Mouse (Mus musculus) CH12.LX (cell line): ENCODE measurements around the gene Gabpb2. TPM values are rescaled to one million over a fixed set of nuclear protein-coding genes. Genes with fewer than 3 reads are reported as not detected.
A peak's percentile ranks its signal among the peaks of the same experiment; 100 is the strongest.
"Not testable (repeated sequence)": the region's sequence is repeated elsewhere in the genome, so short reads cannot be mapped to it uniquely, and the experiment has no call there.

Source experiments
- DNase-seq: peaks from one replicate; pipeline ENCODE4 v3.0.0-alpha.2; 2013; ENCODE audit errors: extremely low read depth
- H3K27ac ChIP-seq: 2 replicates; pipeline ENCODE4 v1.5.1; 2012; ENCODE audit warnings: low read depth, mild to moderate bottlenecking, control low read depth, moderate library complexity; ENCODE audit not compliant: insufficient read depth
- H3K27me3 ChIP-seq: replicated peaks from 2 replicates; pipeline ENCODE3; 2012; ENCODE audit warnings: inconsistent platforms
- H3K36me3 ChIP-seq, 2 experiments: replicated peaks in 1 of 2; 2 replicates each; pipeline versions ENCODE3 to v1.6.1; 2012; ENCODE audit warnings: inconsistent platforms in 1 of 2, low read length in 1 of 2, mild to moderate bottlenecking in 1 of 2, mixed read lengths in 1 of 2, moderate library complexity in 1 of 2; ENCODE audit not compliant: control insufficient read depth in 1 of 2, insufficient read depth in 1 of 2
- H3K4me1 ChIP-seq, 2 experiments: 2 replicates each; pipeline ENCODE4 v1.6.1; 2012; ENCODE audit warnings: inconsistent platforms in 1 of 2, moderate library complexity in 1 of 2; ENCODE audit not compliant: insufficient read depth in 2 of 2, control insufficient read depth in 1 of 2
- H3K4me2 ChIP-seq: 2 replicates; pipeline ENCODE4 v1.6.1; 2012; ENCODE audit warnings: low read depth, mild to moderate bottlenecking, control low read depth; ENCODE audit not compliant: poor library complexity, insufficient read depth, severe bottlenecking
- H3K4me3 ChIP-seq, 3 experiments: fragments of 150-350 bp in 1 of 3; sonication (generic) in 1 of 3; replicated peaks in 1 of 3; 2 replicates each; pipeline versions ENCODE3 to v1.5.1; 2011 to 2012; ENCODE audit warnings: low read depth in 2 of 3, low read length in 2 of 3, mild to moderate bottlenecking in 2 of 3, moderate library complexity in 2 of 3, control low read depth in 1 of 3, improper control_type of control experiment in 1 of 3, inconsistent platforms in 1 of 3, mixed read lengths in 1 of 3; ENCODE audit not compliant: poor library complexity in 1 of 3
- H3K79me2 ChIP-seq: replicated peaks from 2 replicates; pipeline ENCODE4 v1.6.1; 2012; ENCODE audit warnings: mild to moderate bottlenecking, moderate library complexity; ENCODE audit not compliant: control insufficient read depth, poor library complexity, insufficient read depth, severe bottlenecking; ENCODE audit errors: extremely low read depth
- H3K9ac ChIP-seq: 2 replicates; pipeline ENCODE4 v1.6.1; 2012; ENCODE audit warnings: low read depth, mild to moderate bottlenecking, control low read depth, moderate library complexity; ENCODE audit not compliant: insufficient read depth
- H3K9me3 ChIP-seq: replicated peaks from 2 replicates; pipeline ENCODE3; 2012; ENCODE audit warnings: low read length, inconsistent platforms, mixed read lengths
- CHD1 ChIP-seq: IDR thresholded peaks from 2 replicates; pipeline ENCODE4 v1.6.1; 2012; ENCODE audit warnings: low read depth, low read length, improper control_type of control experiment, inconsistent platforms
- CTCF ChIP-seq, 2 experiments: IDR thresholded peaks in 1 of 2; conservative IDR thresholded peaks in 1 of 2; 2 replicates each; pipeline ENCODE4 v1.5.1; 2011 to 2012; ENCODE audit warnings: low read depth in 2 of 2, low read length in 2 of 2, improper control_type of control experiment in 1 of 2, inconsistent platforms in 1 of 2, mild to moderate bottlenecking in 1 of 2, moderate library complexity in 1 of 2
- JUN ChIP-seq: IDR thresholded peaks from 2 replicates; pipeline ENCODE4 v1.6.1; 2011; ENCODE audit warnings: low read depth, mild to moderate bottlenecking, low read length, improper control_type of control experiment, moderate library complexity; ENCODE audit not compliant: insufficient read depth
- MAFK ChIP-seq: IDR thresholded peaks from 2 replicates; pipeline ENCODE4 v1.6.1; 2011; ENCODE audit warnings: low read length, improper control_type of control experiment; ENCODE audit not compliant: insufficient replicate concordance
- MXI1 ChIP-seq: IDR thresholded peaks from 2 replicates; pipeline ENCODE4 v1.6.1; 2011; ENCODE audit warnings: mild to moderate bottlenecking, low read depth, low read length, improper control_type of control experiment
- POLR2A ChIP-seq: IDR thresholded peaks from 2 replicates; pipeline ENCODE4 v1.6.1; 2011; ENCODE audit warnings: low read depth, mild to moderate bottlenecking, improper control_type of control experiment, low read length
- ZNF384 ChIP-seq: IDR thresholded peaks from 2 replicates; pipeline ENCODE4 v1.6.1; 2012; ENCODE audit warnings: low read depth, low read length, improper control_type of control experiment, inconsistent platforms
- dilution Hi-C: fragments of 300-500 bp; cut with MboI; formaldehyde crosslinking; loops from 2 replicates; pipeline ENCODE4 v1.14.3; 2020; ENCODE audit warnings: low sequenced_read_pairs; ENCODE audit not compliant: extremely low pct_unique_long_range_greater_than_20kb, extremely low pct_ligation_motif_present
- in situ Hi-C: fragments of 300-500 bp; cut with MboI; formaldehyde crosslinking; loops from 3 replicates; pipeline ENCODE4 v1.14.3; 2019; ENCODE audit warnings: low sequenced_read_pairs, low pct_ligation_motif_present, low pct_unique_long_range_greater_than_20kb, mixed read lengths
- polyA plus RNA-seq: library from polyadenylated mRNA; unstranded; fragments of >175 nt; gene quantifications from 2 replicates; pipeline ENCODE4 v1.2.1, GENCODE M21; 2012; ENCODE audit warnings: low read depth; ENCODE audit not compliant: insufficient read length
- total RNA-seq, 2 experiments: library from RNA; depleted of rRNA; stranded (reverse); fragments of 300-350 nt in 1 of 2; fragments of >200 nt in 1 of 2; gene quantifications; 2 replicates each; pipeline ENCODE4 v1.2.3; 2012 to 2014

Gene Gabpb2
- total and polyA plus RNA-seq, 3 experiments = 14.7 to 20.6 (median 16.6) TPM

DNA sequence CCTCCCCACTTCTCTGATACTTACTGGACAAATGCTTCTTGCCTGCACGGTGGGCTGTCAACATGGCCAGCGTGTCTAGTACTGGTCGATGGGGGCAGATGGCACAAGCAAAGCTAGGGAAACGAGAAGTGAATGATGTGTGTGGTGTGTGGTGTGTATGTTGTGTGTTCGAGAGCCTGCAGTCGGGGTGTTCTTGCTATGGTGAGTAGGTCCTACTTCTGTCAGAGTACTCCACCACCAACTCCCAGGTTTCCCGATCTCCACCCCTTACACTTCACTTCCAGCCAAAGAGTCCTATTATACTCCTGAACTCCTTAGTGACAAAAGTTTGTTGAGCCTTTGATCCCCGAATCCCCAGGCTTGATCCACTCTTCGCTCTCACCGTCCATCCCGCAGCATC is 84.5 kb downstream of the Gabpb2 start:
- H3K36me3 ChIP-seq = peaks cover 23 to 47% of the 10 kb centered on the region in 2 experiments
- in situ Hi-C loops (loop anchor here (5.0 kb wide), 1 partner anchor 134 kb away; no protein-coding TSS in a partner anchor), dilution Hi-C loops (no loop called here)
- peak overlapping the region; percentile 74 to 92 (median 81) for H3K4me3 ChIP-seq
- H3K27me3 ChIP-seq = no peaks in the 10 kb centered on the region
- peak overlapping the region; percentile 26; the same call in 1 of the 2 replicates for H3K27ac ChIP-seq
- peaks cover 14% of the 10 kb centered on the region for H3K79me2 ChIP-seq
- H3K9me3 ChIP-seq = peaks cover 3% of the 10 kb centered on the region
- no peak for DNase-seq
- H3K4me1 ChIP-seq = peaks cover 8 to 24% of the 10 kb centered on the region in 2 experiments
- peak overlapping the region; percentile 84 for H3K9ac ChIP-seq
- H3K4me2 ChIP-seq = peak overlapping the region; percentile 67
- TF ChIP-seq ZNF384 (no peak), JUN (no peak), MXI1 (peak; percentile 6; the same call in 1 of the 2 replicates), POLR2A (no peak), MAFK (no peak), CHD1 (no peak)

GRCm38 (mm10) chr3:95132389-95132788 is 85.3 kb downstream of the Gabpb2 start:
- in situ Hi-C loops = loop anchor here (5.0 kb wide), 1 partner anchor 135 kb away; no protein-coding TSS in a partner anchor
- peaks cover 8 to 19% of the 10 kb centered on the region in 2 experiments for H3K4me1 ChIP-seq
- H3K4me2 ChIP-seq, H3K27me3 ChIP-seq, H3K27ac ChIP-seq, DNase-seq, dilution Hi-C loops, H3K9ac ChIP-seq, H3K9me3 ChIP-seq, H3K4me3 ChIP-seq: not testable (repeated sequence)
- H3K36me3 ChIP-seq = peaks cover 18 to 50% of the 10 kb centered on the region in 2 experiments
- peak in 1 of 2 experiments; percentile 13; a peak in 1 of 4 replicates for TF ChIP-seq CTCF (conservative IDR thresholded peaks at IDR 0.05 in 1 of 2, IDR thresholded peaks at IDR 0.05 in 1 of 2; ENCODE audit: low read depth in 2 of 2, low read length in 2 of 2)
- H3K79me2 ChIP-seq = peaks cover 14% of the 10 kb centered on the region

Other genes starting within 250 kb of the Gabpb2 start
Only the 20 nearest of the 21 such genes appear.
- gene Zfp687, start 202.5 kb downstream of the Gabpb2 start, total RNA-seq (2012; rRNA removed) = 10.8 and 11.1 TPM in 2 replicates
- gene Zfp687, start 202.5 kb downstream of the Gabpb2 start, total RNA-seq (2014; rRNA removed) = 3.3 and 4.2 TPM in 2 replicates
- gene Zfp687, start 202.5 kb downstream of the Gabpb2 start, polyA plus RNA-seq = 12.6 and 13.5 TPM in 2 replicates
- gene Psmd4, start 175.3 kb downstream of the Gabpb2 start, total RNA-seq (2012; rRNA removed) = 258 and 276 TPM in 2 replicates
- 284 and 305 TPM in 2 replicates for gene Psmd4, start 175.3 kb downstream of the Gabpb2 start, total RNA-seq (2014; rRNA removed)
- 332 and 360 TPM in 2 replicates for gene Psmd4, start 175.3 kb downstream of the Gabpb2 start, polyA plus RNA-seq
- gene Pip5k1a, start 111.0 kb downstream of the Gabpb2 start, total RNA-seq (2012; rRNA removed) = 21.5 and 22.7 TPM in 2 replicates
- gene Pip5k1a, start 111.0 kb downstream of the Gabpb2 start, total RNA-seq (2014; rRNA removed) = 34.1 and 38.0 TPM in 2 replicates
- 35.8 and 40.3 TPM in 2 replicates for gene Pip5k1a, start 111.0 kb downstream of the Gabpb2 start, polyA plus RNA-seq
- 33.7 and 34.1 TPM in 2 replicates for gene Vps72, start 106.9 kb downstream of the Gabpb2 start, total RNA-seq (2012; rRNA removed)
- gene Vps72, start 106.9 kb downstream of the Gabpb2 start, total RNA-seq (2014; rRNA removed) = 33.3 and 33.5 TPM in 2 replicates
- 54.4 and 75.4 TPM in 2 replicates for gene Vps72, start 106.9 kb downstream of the Gabpb2 start, polyA plus RNA-seq
- 0.21 and 0.47 TPM in 2 replicates for gene Tmod4, start 93.4 kb downstream of the Gabpb2 start, total RNA-seq (2012; rRNA removed)
- not detected in 2 replicates for gene Tmod4, start 93.4 kb downstream of the Gabpb2 start, total RNA-seq (2014; rRNA removed)
- 0.81 TPM in 1 of 2 replicates, not detected in the other for gene Tmod4, start 93.4 kb downstream of the Gabpb2 start, polyA plus RNA-seq
- gene Scnm1, start 83.9 kb downstream of the Gabpb2 start, total RNA-seq (2012; rRNA removed) = 50.5 and 51.0 TPM in 2 replicates
- 53.1 and 64.5 TPM in 2 replicates for gene Scnm1, start 83.9 kb downstream of the Gabpb2 start, total RNA-seq (2014; rRNA removed)
- 59.2 and 83.9 TPM in 2 replicates for gene Scnm1, start 83.9 kb downstream of the Gabpb2 start, polyA plus RNA-seq
- 12.0 and 13.6 TPM in 2 replicates for gene Lysmd1, start 83.8 kb downstream of the Gabpb2 start, total RNA-seq (2012; rRNA removed)
- gene Lysmd1, start 83.8 kb downstream of the Gabpb2 start, total RNA-seq (2014; rRNA removed) = 9.6 and 11.6 TPM in 2 replicates
- gene Lysmd1, start 83.8 kb downstream of the Gabpb2 start, polyA plus RNA-seq = 7.8 and 8.1 TPM in 2 replicates
- gene Tnfaip8l2, start 75.6 kb downstream of the Gabpb2 start, total RNA-seq (2012; rRNA removed) = 19.1 and 28.2 TPM in 2 replicates
- gene Tnfaip8l2, start 75.6 kb downstream of the Gabpb2 start, total RNA-seq (2014; rRNA removed) = 24.8 and 26.2 TPM in 2 replicates
- gene Tnfaip8l2, start 75.6 kb downstream of the Gabpb2 start, polyA plus RNA-seq = 18.2 and 22.5 TPM in 2 replicates
- gene Sema6c, start 57.5 kb downstream of the Gabpb2 start, total RNA-seq (2012; rRNA removed) = 0.30 and 0.42 TPM in 2 replicates
- gene Sema6c, start 57.5 kb downstream of the Gabpb2 start, total RNA-seq (2014; rRNA removed) = not detected in 2 replicates
- gene Sema6c, start 57.5 kb downstream of the Gabpb2 start, polyA plus RNA-seq = 0.27 and 0.53 TPM in 2 replicates
- 55.3 and 82.3 TPM in 2 replicates for gene Cdc42se1, start 10.8 kb upstream of the Gabpb2 start, total RNA-seq (2012; rRNA removed)
- gene Cdc42se1, start 10.8 kb upstream of the Gabpb2 start, total RNA-seq (2014; rRNA removed) = 66.3 and 71.1 TPM in 2 replicates
- 123 and 128 TPM in 2 replicates for gene Cdc42se1, start 10.8 kb upstream of the Gabpb2 start, polyA plus RNA-seq
- 10.0 and 11.5 TPM in 2 replicates for gene Mllt11, start 14.3 kb upstream of the Gabpb2 start, total RNA-seq (2012; rRNA removed)
- gene Mllt11, start 14.3 kb upstream of the Gabpb2 start, total RNA-seq (2014; rRNA removed) = 9.5 and 10.0 TPM in 2 replicates
- 23.9 and 24.2 TPM in 2 replicates for gene Mllt11, start 14.3 kb upstream of the Gabpb2 start, polyA plus RNA-seq
- not detected in 2 replicates for gene Gm128, start 23.7 kb upstream of the Gabpb2 start, total RNA-seq (2012; rRNA removed)
- not detected in 2 replicates for gene Gm128, start 23.7 kb upstream of the Gabpb2 start, total RNA-seq (2014; rRNA removed)
- not detected in 2 replicates for gene Gm128, start 23.7 kb upstream of the Gabpb2 start, polyA plus RNA-seq
- gene Bnipl, start 33.3 kb upstream of the Gabpb2 start, total RNA-seq (2012; rRNA removed) = 0.17 TPM in 1 of 2 replicates, not detected in the other
- not detected in 2 replicates for gene Bnipl, start 33.3 kb upstream of the Gabpb2 start, total RNA-seq (2014; rRNA removed)
- 0.30 and 0.33 TPM in 2 replicates for gene Bnipl, start 33.3 kb upstream of the Gabpb2 start, polyA plus RNA-seq
- 4.9 and 5.4 TPM in 2 replicates for gene Mindy1, start 63.4 kb upstream of the Gabpb2 start, total RNA-seq (2012; rRNA removed)
- 5.0 and 6.0 TPM in 2 replicates for gene Mindy1, start 63.4 kb upstream of the Gabpb2 start, total RNA-seq (2014; rRNA removed)
- 8.7 and 14.4 TPM in 2 replicates for gene Mindy1, start 63.4 kb upstream of the Gabpb2 start, polyA plus RNA-seq
- gene Prune1, start 64.2 kb upstream of the Gabpb2 start, total RNA-seq (2012; rRNA removed) = 7.1 and 8.4 TPM in 2 replicates
- 7.1 and 8.5 TPM in 2 replicates for gene Prune1, start 64.2 kb upstream of the Gabpb2 start, total RNA-seq (2014; rRNA removed)
- 8.8 and 9.1 TPM in 2 replicates for gene Prune1, start 64.2 kb upstream of the Gabpb2 start, polyA plus RNA-seq
- 1.9 and 2.5 TPM in 2 replicates for gene Anxa9, start 89.3 kb upstream of the Gabpb2 start, total RNA-seq (2012; rRNA removed)
- gene Anxa9, start 89.3 kb upstream of the Gabpb2 start, total RNA-seq (2014; rRNA removed) = 1.4 and 1.5 TPM in 2 replicates
- gene Anxa9, start 89.3 kb upstream of the Gabpb2 start, polyA plus RNA-seq = 3.6 and 4.1 TPM in 2 replicates
- 70.6 and 81.1 TPM in 2 replicates for gene Cers2, start 96.9 kb upstream of the Gabpb2 start, total RNA-seq (2012; rRNA removed)
- gene Cers2, start 96.9 kb upstream of the Gabpb2 start, total RNA-seq (2014; rRNA removed) = 96.7 and 105 TPM in 2 replicates
- gene Cers2, start 96.9 kb upstream of the Gabpb2 start, polyA plus RNA-seq = 84.5 and 89.8 TPM in 2 replicates
- 33.7 and 36.1 TPM in 2 replicates for gene Setdb1, start 139.3 kb upstream of the Gabpb2 start, total RNA-seq (2012; rRNA removed)
- gene Setdb1, start 139.3 kb upstream of the Gabpb2 start, total RNA-seq (2014; rRNA removed) = 43.2 and 46.5 TPM in 2 replicates
- 45.1 and 49.5 TPM in 2 replicates for gene Setdb1, start 139.3 kb upstream of the Gabpb2 start, polyA plus RNA-seq
- not detected in 2 replicates for gene 4930558C23Rik, start 184.9 kb upstream of the Gabpb2 start, total RNA-seq (2012; rRNA removed)
- not detected in 2 replicates for gene 4930558C23Rik, start 184.9 kb upstream of the Gabpb2 start, total RNA-seq (2014; rRNA removed)
- not detected in 2 replicates for gene 4930558C23Rik, start 184.9 kb upstream of the Gabpb2 start, polyA plus RNA-seq
- 11.4 and 12.4 TPM in 2 replicates for gene Arnt, start 216.5 kb upstream of the Gabpb2 start, total RNA-seq (2012; rRNA removed)
- gene Arnt, start 216.5 kb upstream of the Gabpb2 start, total RNA-seq (2014; rRNA removed) = 13.2 and 13.5 TPM in 2 replicates
- gene Arnt, start 216.5 kb upstream of the Gabpb2 start, polyA plus RNA-seq = 24.9 and 27.7 TPM in 2 replicates